Mouse (Mus musculus) kidney, postnatal 14 days (tissue): Measurements from ENCODE around the gene Zp3.

Experiments used
- DNase-seq: peaks from one replicate; pipeline ENCODE4 v3.0.0; 2022; ENCODE audit warnings: mixed read lengths

The Zp3 gene

DNA sequence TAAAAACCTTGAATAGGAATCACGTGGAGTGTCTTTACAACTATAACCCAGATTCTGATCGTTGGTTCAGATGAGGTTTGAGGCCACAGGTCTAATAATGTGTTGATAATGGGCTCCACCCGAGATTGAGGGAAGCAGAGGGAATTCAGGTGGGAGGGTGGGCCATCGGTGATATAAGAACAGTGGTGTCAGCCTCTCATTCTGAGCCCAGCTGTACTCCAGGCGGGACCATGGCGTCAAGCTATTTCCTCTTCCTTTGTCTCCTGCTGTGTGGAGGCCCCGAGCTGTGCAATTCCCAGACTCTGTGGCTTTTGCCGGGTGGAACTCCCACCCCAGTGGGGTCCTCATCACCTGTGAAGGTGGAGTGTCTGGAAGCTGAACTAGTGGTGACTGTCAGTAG is at the start of gene Zp3:
Zp3 (plus strand) TSS at position 196 of the 400 bp plus-strand sequence.
- no peak for DNase-seq

- no peak for DNase-seq
These were observed 48.4 kb upstream of the Zp3 start for GRCm38 (mm10) chr5:135931526-135931925.

- DNase-seq, result no peak
These were observed 47.5 kb upstream of the Zp3 start for GRCm38 (mm10) chr5:135932359-135932758.

DNA sequence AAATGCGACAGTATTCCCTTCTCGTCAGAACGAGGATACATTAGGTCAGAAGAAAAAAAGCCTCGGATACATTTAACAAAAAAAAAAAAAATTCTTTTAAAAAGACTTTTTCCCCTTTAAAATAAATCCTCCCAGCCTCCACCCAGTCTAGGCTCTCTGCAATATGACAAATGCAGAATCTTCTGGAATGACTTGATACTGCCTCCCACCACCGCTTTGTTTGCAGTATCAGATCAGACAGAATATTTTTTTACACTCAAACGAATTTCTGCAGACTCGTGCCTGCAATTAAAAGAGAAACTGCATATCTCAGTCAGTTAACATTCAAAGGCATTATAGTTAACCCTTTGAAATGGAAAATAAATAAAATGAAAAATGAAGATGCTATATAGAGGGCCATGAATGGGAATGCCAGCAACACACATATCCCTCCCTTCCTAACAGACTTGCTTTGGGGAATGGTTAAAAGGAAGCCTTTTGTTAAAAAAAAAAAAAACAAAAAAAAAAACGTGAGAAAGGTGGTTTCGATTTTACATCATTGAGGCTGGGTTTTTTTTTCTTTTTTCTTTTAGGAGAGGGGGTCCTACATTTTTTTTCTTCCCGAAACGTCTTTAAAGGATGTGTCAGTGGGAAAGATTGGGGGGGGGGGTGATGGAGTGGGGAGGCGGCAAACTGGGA is 46.5 kb upstream of the Zp3 start:
- DNase-seq, result no peak

DNA sequence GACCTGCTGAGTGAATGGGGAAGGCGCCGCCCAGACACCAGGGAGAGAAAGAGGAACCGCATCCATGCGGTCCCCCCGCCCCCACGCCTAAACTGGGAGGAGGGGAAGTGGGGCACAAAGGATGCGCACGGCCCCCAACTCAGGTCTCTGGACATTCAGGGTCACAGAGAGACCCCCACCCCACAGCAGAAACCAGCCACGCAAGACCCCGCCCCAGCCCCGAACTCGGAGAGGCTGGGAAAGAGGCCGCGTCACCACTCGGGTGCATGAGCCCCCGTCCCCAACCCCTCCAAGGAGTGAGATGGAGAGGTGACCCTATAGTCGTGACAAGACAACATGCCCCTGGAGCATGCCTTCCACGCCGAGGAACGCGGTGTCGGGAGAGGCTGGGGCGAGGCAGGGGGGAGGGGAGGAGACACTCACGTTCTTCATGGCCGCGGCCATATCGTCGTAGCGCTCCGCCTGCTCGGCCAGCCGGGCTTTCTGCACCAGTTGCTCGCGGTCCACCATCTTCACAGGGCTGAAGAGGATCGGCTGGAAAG is 45.9 kb upstream of the Zp3 start:
- DNase-seq, result peak; percentile 60

- DNase-seq, result peak; percentile 98
These were observed 45.3 kb upstream of the Zp3 start, which contains the start of gene Ywhag for GRCm38 (mm10) chr5:135934481-135935175. TSS of gene Ywhag (minus strand) at chr5:135934616.

DNA sequence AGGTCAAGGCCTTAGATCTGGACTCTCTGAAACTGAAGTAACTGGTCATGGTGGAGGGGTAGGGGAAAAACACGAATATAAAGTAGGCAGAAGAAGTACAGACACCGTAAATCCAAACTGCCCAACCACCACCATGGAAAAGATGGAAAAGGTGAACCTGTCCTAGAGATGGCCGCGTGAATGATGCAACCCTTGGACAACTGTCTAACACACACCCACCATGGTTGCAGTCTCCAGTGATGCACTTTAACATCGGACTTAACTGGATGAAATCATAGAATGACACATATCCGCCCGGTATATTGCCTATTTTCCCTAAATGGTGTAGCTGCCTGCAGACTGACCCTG is 44.7 kb upstream of the Zp3 start:
- no peak for DNase-seq

GRCm38 (mm10) chr5:135935641-135936190 is 44.2 kb upstream of the Zp3 start:
- DNase-seq, result no peak

DNA sequence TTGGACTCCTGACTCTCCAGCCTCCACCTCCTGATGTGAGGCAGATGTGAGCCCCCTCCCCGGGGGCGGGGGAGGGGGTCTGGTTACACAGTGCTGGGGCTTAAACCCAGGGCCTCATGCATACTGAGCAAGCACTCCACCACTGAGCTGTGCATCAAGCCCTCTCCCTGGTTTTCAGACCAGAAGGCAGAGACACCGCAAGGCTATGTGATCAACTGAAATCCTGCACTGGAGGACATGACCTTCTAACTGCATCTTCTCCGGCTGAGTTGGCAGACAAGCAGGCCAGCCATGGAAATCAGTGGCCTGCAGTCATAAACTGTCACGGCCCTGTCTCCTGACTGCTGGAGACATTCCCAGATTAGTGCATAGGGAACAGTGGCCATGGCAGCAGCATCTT is 39.3 kb upstream of the Zp3 start:
- no peak for DNase-seq

DNA sequence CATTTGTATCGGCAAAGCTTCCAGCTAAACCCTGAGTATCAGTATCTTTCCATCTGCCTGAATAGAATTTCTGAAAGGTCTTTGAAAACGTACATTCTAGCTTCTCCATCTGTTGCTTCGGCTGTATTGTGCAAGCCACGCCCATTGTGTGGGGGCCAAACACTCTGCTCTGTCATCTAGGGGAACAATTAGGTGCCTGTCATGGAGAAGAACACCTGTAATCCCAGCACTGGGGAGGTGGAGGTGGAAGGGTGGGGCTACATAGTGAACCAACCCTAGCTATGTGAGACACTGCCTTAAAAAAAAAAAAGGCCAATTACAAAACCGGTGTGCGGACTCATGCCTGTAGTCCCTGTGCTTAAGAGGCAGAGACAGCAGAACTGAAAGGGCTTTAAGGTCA is 37.2 kb upstream of the Zp3 start:
- DNase-seq, result no peak

GRCm38 (mm10) chr5:135945916-135946408 is 33.9 kb upstream of the Zp3 start:
- DNase-seq, result no peak

DNA sequence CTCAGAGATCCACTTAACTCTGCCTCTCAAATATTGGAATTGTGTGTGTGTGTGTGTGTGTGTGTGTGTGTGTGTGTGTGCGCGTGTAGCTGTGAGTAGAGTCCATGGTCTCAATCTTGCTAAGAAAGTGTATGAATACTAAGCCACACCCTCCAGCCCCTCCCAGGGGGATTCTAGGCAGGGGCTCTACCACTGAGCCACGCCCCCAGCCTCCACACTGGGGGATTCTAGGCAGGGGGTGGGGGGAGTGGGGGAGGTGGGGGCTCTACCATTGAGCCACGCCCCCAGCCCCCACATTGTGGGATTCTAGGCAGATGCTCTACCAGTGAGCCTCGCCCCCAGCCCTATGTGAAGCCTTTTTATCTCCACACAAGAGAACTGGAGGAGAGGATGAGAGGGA is 33.3 kb upstream of the Zp3 start:
- no peak for DNase-seq

DNA sequence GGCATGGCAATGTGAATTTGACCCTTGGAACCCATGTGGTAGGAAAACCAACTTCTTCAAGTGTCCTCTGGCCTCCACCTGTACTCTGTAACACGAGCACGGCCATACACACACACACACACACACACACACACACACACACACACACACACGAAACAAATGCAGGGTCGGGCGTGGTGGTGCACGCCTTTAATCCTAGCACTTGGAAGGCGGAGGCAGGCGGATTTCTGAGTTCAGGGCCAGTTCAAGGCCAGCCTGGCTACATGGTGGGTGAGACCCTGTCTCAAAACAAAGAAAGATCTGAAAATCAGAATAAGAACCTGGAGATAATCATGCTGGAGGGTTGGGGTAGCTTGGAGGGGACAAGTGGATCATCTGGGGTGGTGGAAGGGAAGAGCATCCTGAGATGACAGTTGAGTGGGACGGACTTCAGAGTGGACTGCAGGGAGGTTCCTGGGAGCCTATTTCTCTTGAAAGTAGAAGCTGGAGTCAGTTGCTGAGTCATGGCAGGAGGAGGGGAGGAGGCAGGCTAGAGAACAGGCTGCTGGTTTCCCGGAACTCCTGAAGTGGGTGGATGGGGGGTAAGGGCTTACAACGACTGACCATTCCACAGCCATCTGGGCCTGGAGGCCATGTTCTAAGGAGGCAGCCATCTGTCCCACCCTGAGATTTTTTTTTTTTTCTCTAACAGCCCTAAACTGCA is 29.0 kb upstream of the Zp3 start:
- no peak for DNase-seq

DNA sequence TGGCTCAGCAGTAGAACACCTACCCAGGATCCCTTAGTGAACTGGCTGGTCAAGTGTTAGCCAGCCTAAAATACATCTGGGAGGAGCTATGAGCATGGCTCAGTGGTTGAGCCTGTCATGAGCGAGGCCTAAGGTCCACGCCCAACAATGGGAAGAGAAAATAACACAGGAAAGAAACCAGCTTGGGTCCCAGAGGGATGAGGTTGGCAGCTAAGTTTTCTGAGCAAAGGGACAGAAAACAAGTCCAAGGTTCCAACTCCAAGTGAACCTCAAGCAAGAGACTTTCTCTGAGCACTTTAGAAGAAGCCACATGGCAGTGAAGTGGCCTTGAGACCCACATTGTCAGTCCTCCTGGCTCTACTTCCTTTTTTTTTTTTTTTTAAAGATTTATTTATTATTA is 28.2 kb upstream of the Zp3 start:
- no peak for DNase-seq

DNA sequence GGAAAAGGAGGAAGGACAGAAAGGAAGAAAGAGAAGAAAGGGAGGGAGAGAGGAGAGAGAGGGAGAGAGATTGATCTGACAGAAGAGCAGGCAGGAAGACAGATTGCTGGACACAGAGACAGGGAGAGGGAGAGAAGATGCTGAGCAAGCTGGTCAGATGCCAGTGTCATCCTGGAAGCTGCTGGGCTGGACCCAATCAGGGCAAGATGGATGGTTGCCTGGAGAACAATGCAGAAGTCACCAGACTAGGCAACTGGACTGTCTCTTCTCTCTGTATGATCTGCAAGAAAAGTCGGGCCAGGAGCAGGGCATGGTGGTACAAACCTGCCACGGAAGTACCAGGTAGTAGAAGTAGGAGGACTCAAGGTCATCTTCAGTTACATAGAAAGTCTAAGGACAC is 27.1 kb upstream of the Zp3 start:
- DNase-seq, result no peak

DNA sequence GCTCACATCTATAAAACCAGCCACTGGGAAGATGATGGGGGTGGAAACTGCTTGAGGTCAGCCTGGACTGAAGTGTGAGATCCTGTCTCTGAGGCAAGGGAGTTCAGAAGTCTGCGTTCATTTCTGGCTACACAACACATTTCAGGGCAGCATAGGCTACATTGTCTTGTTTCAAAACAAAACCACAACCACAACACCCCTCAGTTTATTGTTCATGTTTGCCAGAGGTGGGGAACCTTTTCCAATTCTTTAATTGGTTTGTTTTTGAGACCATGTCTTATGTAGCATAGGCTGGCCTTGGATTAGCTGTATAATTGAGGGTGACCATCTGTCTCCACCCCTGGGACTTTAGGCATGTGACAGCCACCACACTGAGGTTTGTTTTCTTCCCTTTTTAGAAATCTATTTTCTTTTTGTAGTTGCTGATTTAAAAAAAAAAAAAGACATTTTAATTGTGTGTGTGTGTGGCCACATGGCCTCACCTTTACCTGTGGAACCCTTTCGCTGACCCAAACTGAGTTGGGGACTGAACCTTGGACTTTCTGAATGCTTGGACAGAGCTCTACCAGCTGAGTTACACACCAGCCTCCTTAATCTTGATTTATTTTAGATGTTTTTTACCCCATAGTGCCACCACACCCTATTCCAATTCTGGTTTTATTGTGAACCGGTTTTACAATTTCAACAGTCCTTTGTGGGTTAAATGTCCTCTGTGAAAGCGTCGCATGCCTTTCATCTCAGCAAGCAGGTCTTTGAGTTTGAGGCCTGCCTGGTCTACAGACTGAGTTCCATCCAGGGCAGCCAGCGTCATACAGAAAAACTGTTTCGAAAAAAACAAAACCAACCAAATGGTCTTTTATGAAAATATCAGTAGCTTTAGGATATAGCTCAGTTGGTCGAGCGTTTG is 23.3 kb upstream of the Zp3 start:
- DNase-seq, result no peak

GRCm38 (mm10) chr5:135957207-135957974 is 22.5 kb upstream of the Zp3 start:
- peak; percentile 98 for DNase-seq

DNA sequence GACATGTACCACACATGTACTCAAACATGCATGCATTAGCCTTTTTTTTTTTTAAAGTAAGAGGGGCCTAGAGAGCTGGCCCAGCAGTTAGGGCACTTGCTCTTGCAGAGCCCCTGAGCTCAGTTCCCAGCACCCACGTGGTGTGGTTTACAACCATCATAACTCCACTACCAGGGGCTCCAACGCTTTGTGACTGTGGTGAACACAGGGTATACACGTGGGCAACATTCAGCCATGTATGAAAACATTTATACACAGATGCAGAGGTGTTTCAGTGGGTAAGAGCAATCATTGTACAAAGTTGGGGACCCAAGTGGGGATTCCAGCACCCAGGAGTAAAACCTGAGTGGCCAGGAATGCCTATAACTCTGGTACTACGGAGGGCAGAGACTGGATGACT is 21.5 kb upstream of the Zp3 start:
- no peak for DNase-seq

- DNase-seq, result no peak
These were observed 20.0 kb upstream of the Zp3 start for GRCm38 (mm10) chr5:135959911-135960310.

- no peak for DNase-seq
These were observed 18.8 kb upstream of the Zp3 start for GRCm38 (mm10) chr5:135960909-135961635.

DNA sequence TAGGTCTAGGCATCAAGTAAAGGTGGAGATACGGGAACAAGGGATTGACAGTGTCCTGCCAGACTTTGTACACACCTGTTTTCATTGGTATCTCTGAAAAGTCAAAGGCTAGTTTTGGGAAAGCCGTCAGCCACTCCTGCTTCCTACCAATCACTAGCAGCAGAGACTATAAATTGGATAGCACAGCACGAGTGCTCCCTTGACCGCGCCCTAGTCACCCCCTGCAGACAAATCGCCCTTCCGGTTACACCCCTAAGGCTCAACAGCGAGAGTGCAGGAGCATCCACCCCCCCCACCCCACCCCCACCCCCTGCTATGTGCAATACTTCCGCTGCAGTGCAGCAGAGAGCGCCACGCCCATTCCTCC is 17.8 kb upstream of the Zp3 start:
- no peak for DNase-seq
